Mouse (Mus musculus) small intestine, adult 2 months (tissue): ENCODE measurements at regions not wholly inside any gene's neighbourhood (a gene's known extent, or its start where the extent isn't known, plus 50 kb on each side); places are given as distances from the start of the nearest gene placed in this dataset.

Experiments used
- H3K27ac ChIP-seq: fragments of 200-500 bp; 2 replicates; pipeline ENCODE4 v1.5.1; 2012; ENCODE audit warnings: low read depth, low read length, control low read depth, inconsistent platforms; ENCODE audit not compliant: insufficient read depth
- H3K27me3 ChIP-seq: fragments of 200-500 bp; 2 replicates; pipeline ENCODE4 v1.6.1; 2012; ENCODE audit warnings: mild to moderate bottlenecking, moderate library complexity, low read length, inconsistent platforms; ENCODE audit not compliant: control insufficient read depth, insufficient read depth
- H3K36me3 ChIP-seq: fragments of 200-500 bp; 2 replicates; pipeline ENCODE4 v1.6.1; 2012; ENCODE audit warnings: mild to moderate bottlenecking, low read length, control low read depth, inconsistent platforms; ENCODE audit not compliant: control insufficient read depth, insufficient read depth
- H3K4me1 ChIP-seq: fragments of 200-500 bp; 2 replicates; pipeline ENCODE4 v1.6.1; 2012; ENCODE audit warnings: low read length, inconsistent platforms, mixed read lengths; ENCODE audit not compliant: control insufficient read depth, insufficient read depth, insufficient read length
- H3K4me3 ChIP-seq: fragments of 200-500 bp; 2 replicates; pipeline ENCODE4 v1.5.1; 2012; ENCODE audit warnings: low read depth, mild to moderate bottlenecking, control low read depth, inconsistent platforms, low read length, moderate library complexity
- CTCF ChIP-seq: fragments of 200-500 bp; IDR thresholded peaks from 2 replicates; pipeline ENCODE4 v1.5.1; 2012; ENCODE audit warnings: low read depth, mild to moderate bottlenecking, control low read depth, inconsistent platforms, low read length, moderate library complexity, mixed read lengths; ENCODE audit not compliant: insufficient replicate concordance, insufficient read length; ENCODE audit errors: extremely low read depth
- POLR2A ChIP-seq: fragments of 200-500 bp; IDR thresholded peaks from 2 replicates; pipeline ENCODE4 v1.6.1; 2012; ENCODE audit warnings: low read depth, mild to moderate bottlenecking, control low read depth, inconsistent platforms, low read length, moderate library complexity
- WGBS: fragments of 180-500 bp; shearing (Covaris S2); methylation state at CpG from one replicate; pipeline ENCODE4 v1.1.7; 2018; 5-methylcytosine and 5-hydroxymethylcytosine counted together

- TF ChIP-seq POLR2A (no peak), CTCF (no peak)
- WGBS, result 96% methylated on average over 2 of the region's 2 CpGs
- no peak overlapping the region for H3K27ac ChIP-seq
- peaks cover 5% of the 10 kb centered on the region; the same call in 1 of the 2 replicates for H3K4me1 ChIP-seq
- no peaks in the 10 kb centered on the region for H3K27me3 ChIP-seq
- H3K4me3 ChIP-seq, result no peak overlapping the region
- H3K36me3 ChIP-seq, result no peaks in the 10 kb centered on the region
Measured at GRCm38 (mm10) chr5:119617856-119618255, 52.6 kb upstream of the Tbx3 start.

GRCm38 (mm10) chr5:119619906-119620305 lies 50.6 kb upstream of the Tbx3 start:
- Histone ChIP-seq H3K4me3 (no peak overlapping the region), H3K27me3 (no peaks in the 10 kb centered on the region), H3K36me3 (no peaks in the 10 kb centered on the region), H3K4me1 (peaks cover 6% of the 10 kb centered on the region; the same call in 1 of the 2 replicates), H3K27ac (no peak overlapping the region)
- no peak for TF ChIP-seq CTCF
- TF ChIP-seq POLR2A, result no peak
- WGBS, result 52% methylated on average over 8 of the region's 8 CpGs
